Mouse (Mus musculus) liver, adult 2 months (tissue): ENCODE measurements around the gene Ap2m1.

Experiments
- CTCF ChIP-seq: fragments of 200-500 bp; IDR thresholded peaks from 2 replicates; pipeline ENCODE4 v1.5.1; 2011; ENCODE audit warnings: low read depth, low read length, control low read depth
- POLR2A ChIP-seq: fragments of 200-500 bp; IDR thresholded peaks from 2 replicates; pipeline ENCODE4 v1.6.1; 2011; ENCODE audit warnings: low read length, control low read depth; ENCODE audit not compliant: insufficient read depth; ENCODE audit errors: extremely low read depth

- no peak for TF ChIP-seq POLR2A
- peak; percentile 35 for TF ChIP-seq CTCF
Measured at GRCm38 (mm10) chr16:20496671-20497600, 38.3 kb upstream of the Ap2m1 start.
